Mouse (Mus musculus) lung, embryonic 16.5 days (tissue): ENCODE measurements around the gene Evx2. TPM values are rescaled to one million over a fixed set of nuclear protein-coding genes. Genes with fewer than 3 reads are reported as not detected.

Source experiments
- ATAC-seq: fragments of 200-750 bp; cut with Nextera tagmentation; 2 replicates; pipeline ENCODE4 v1.8.0; 2017; ENCODE audit warnings: low read depth, mild to moderate bottlenecking, moderate library complexity
- H3K27ac ChIP-seq: fragments of 300-500 bp; sonication (generic); 2 replicates; pipeline ENCODE4 v1.5.1; 2014; ENCODE audit warnings: mild to moderate bottlenecking, control low read depth, low read length
- H3K27me3 ChIP-seq: fragments of 300-500 bp; sonication (generic); 2 replicates; pipeline ENCODE4 v1.6.1; 2014; ENCODE audit warnings: low read depth, low read length, mixed read lengths; ENCODE audit not compliant: control insufficient read depth, insufficient read depth
- H3K36me3 ChIP-seq: fragments of 300-500 bp; sonication (generic); 2 replicates; pipeline ENCODE4 v1.6.1; 2014; ENCODE audit warnings: low read length; ENCODE audit not compliant: control insufficient read depth, insufficient read depth
- H3K4me1 ChIP-seq: fragments of 300-500 bp; sonication (generic); replicated peaks from 2 replicates; pipeline ENCODE4 v1.6.1; 2014; ENCODE audit warnings: low read length, mixed read lengths; ENCODE audit not compliant: control insufficient read depth, insufficient read depth
- H3K4me2 ChIP-seq: fragments of 300-500 bp; sonication (generic); 2 replicates; pipeline ENCODE4 v1.6.1; 2014; ENCODE audit warnings: low read depth, low read length, control low read depth
- H3K4me3 ChIP-seq: fragments of 300-500 bp; sonication (generic); 2 replicates; pipeline ENCODE4 v1.5.1; 2014; ENCODE audit warnings: mild to moderate bottlenecking, low read length, control low read depth
- H3K9ac ChIP-seq: fragments of 300-500 bp; sonication (generic); 2 replicates; pipeline ENCODE4 v1.6.1; 2014; ENCODE audit warnings: low read length, control low read depth
- H3K9me3 ChIP-seq: fragments of 300-500 bp; sonication (generic); 2 replicates; pipeline ENCODE4 v1.6.1; 2016; ENCODE audit warnings: low read length; ENCODE audit not compliant: control insufficient read depth
- WGBS: fragments of 180-500 bp; shearing (Covaris S2); extraction: QIAGEN DNeasy Blood & Tissue Kit; methylation state at CpG from one replicate; pipeline ENCODE4 v1.1.7; 2014; 5-methylcytosine and 5-hydroxymethylcytosine counted together
- polyA plus RNA-seq: library from polyadenylated mRNA; unstranded; fragments of >200 nt; fragmentation: Nextera tagmentation; extraction: Ambion mirVana; gene quantifications from 2 replicates; pipeline ENCODE4 v1.2.1, GENCODE M21; 2015

Evx2 gene
- polyA plus RNA-seq, 1 experiment from 2014 or later, result not detected

DNA sequence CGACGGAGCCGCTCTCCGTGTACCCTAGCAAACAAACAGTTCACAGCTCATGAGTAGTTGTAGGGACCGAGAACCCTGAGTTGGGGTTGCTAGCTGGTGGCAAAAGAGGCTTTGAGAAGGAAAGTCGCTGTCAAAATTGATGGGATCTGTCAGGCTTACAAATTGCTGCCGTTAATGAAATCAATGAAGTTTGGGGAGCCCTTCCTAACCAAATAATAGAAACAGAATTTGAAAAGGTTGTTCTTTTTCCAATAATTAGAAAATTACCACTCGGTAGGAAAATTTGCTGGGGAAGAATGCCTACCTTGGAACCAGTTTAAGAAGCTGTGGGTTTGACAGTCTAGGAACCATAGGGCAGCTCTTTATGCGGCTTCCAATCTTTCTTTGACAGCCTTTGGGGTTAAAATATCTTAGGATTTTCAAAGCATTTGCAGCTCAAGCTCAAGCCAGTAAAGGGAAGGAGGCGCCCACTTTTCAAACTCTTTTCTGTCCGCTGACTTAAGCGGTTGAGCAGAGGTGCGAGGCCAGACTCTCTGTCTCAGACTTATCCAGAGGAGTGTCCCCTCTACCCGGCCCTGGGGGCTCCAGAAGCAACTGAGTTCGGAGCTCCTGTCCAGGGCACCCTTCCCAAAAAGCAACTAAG, 1.2 kb downstream of the Evx2 start:
- H3K9me3 ChIP-seq, result no peaks in the 10 kb centered on the region
- no peak overlapping the region for H3K9ac ChIP-seq
- no peaks in the 10 kb centered on the region for H3K36me3 ChIP-seq
- WGBS, result 2% methylated on average over 15 of the region's 15 CpGs
- peaks cover 86% of the 10 kb centered on the region for H3K27me3 ChIP-seq
- H3K4me1 ChIP-seq, result peaks cover 5% of the 10 kb centered on the region
- H3K4me3 ChIP-seq, result no peak overlapping the region
- H3K4me2 ChIP-seq, result no peak overlapping the region
- H3K27ac ChIP-seq, result no peak overlapping the region
- ATAC-seq, result no peak

DNA sequence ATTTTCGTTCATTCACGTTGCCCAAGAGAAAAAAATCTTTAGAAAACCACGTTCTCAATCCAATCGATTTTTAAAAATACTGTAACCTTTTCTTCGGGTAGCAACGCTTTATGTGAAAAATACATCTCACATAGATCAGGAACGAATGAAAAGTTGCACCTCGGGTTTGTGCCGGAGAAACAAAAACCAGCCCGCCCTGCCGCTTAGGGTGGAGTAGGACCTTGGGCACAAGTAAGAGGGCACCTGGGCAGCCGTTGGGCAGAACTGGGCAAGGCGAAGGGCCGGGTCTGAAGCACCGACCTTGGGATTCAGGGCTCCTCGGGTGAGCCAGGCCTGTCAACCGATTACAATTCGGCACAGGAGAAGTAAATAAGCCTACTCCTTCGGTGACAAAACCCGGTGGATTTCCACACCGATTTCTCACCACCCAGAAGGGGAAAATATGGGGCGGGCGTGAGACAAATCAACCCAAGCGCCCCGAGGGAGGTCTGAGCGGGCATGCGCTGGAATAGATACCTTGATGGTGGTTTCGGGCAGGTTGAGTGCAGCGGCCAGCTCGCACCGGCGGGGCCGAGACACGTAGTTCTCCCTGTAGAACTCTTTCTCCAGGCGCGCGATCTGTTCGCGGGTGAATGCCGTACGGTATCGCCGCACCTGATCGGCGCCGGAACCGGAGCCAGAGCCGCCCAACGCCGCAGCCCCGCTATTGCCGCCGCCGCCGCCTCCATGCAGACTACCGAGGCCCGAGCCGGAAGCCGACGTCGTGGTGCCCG, 1.9 kb downstream of the Evx2 start:
- Histone ChIP-seq H3K27ac (no peak overlapping the region), H3K27me3 (peaks cover 82% of the 10 kb centered on the region), H3K9ac (no peak overlapping the region), H3K4me2 (no peak overlapping the region), H3K36me3 (no peaks in the 10 kb centered on the region), H3K9me3 (no peaks in the 10 kb centered on the region), H3K4me1 (peaks cover 5% of the 10 kb centered on the region), H3K4me3 (no peak overlapping the region)
- WGBS, result 3% methylated on average over 62 of the region's 62 CpGs
- no peak for ATAC-seq

DNA sequence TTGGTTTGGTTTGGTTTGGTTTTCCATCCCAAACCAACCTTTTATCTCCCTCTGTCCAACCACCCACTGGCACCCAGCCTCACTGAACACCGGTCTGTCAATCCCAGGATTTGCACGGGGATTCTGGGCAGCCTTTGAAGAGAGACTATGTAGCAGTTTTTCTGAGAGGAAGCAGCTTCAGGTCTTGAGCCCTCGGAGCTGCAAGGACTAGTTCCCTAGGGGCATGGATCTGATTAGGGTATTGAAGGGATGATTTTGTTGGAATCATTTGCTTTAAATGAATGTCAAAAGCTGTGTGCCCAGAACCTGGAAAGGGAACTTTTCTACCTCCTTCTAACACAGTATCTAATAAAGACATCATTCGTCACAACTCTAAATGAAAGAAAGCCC, 2.7 kb downstream of the Evx2 start:
- peaks cover 82% of the 10 kb centered on the region for H3K27me3 ChIP-seq
- no peak overlapping the region for H3K9ac ChIP-seq
- 6% methylated on average over 4 of the region's 4 CpGs for WGBS
- no peak overlapping the region for H3K4me2 ChIP-seq
- H3K4me1 ChIP-seq, result peaks cover 5% of the 10 kb centered on the region
- ATAC-seq, result no peak
- no peak overlapping the region for H3K27ac ChIP-seq
- no peaks in the 10 kb centered on the region for H3K9me3 ChIP-seq
- H3K4me3 ChIP-seq, result no peak overlapping the region
- H3K36me3 ChIP-seq, result no peaks in the 10 kb centered on the region

DNA sequence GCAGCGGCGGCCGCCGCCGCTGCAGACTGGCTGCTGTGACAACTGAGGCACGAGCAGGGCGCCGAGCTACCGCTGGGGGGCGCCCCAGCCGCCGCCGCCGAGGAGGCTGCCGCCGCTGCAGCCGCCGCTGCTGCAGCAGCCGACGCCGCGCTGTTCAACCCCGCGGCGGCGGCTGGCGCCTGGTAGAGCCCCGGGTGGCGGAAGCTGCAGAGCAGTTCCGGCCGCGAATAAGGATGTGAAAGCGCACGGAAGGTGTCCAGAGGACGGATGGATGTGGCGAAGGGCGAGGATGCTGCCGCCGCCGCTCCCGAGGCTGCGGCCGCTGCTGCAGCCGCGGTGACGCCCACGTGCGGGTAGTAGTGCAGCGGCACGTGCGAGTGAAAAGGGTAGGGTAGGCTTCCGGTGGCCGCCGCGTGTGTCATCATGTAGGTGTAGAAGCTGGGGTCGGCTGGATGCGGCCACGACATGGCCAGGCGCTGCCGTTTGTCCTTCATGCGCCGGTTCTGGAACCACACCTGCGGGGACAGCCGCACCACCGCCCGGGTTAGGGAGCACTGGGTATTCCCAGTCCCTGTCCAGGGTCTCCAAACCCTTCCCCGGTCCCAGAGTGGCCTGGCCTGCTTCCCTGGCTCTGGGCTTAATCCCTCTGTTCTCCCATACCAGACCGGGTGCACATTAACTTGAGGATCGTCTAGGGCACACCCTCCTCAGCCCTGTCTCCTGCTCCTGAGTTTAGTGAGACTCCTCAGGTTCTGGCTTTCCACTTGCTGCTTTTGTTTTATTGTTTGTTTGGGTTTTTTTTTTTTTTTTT, 3.3 kb downstream of the Evx2 start:
- peak overlapping the region; percentile 51 for H3K4me2 ChIP-seq
- H3K36me3 ChIP-seq, result no peaks in the 10 kb centered on the region
- no peak overlapping the region for H3K27ac ChIP-seq
- H3K4me3 ChIP-seq, result peak overlapping the region; percentile 39
- under 1% methylated on average over 60 of the region's 69 CpGs for WGBS
- H3K9ac ChIP-seq, result no peak overlapping the region
- no peaks in the 10 kb centered on the region for H3K9me3 ChIP-seq
- H3K4me1 ChIP-seq, result peaks cover 5% of the 10 kb centered on the region
- peaks cover 82% of the 10 kb centered on the region for H3K27me3 ChIP-seq
- ATAC-seq, result peak; percentile 31; the same call in 1 of the 2 replicates

DNA sequence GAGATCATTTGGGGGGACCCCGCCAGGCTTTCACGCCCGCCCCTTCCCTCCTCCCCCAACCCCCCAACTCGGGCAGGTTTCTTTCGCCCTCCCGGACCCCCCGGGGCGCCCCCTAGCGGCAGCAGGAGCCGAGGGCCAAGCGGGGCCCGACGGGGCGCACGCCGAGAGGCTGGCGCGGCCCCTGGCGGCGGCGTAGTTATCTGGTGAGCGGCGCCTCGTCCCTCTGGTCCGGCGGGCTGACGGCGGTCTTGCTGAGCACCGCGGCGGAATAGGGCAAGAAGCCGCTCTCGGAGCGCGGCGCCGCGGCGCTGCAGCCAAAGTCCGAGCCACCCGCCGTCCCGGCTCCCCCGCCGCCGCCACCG, 4.0 kb downstream of the Evx2 start:
- ATAC-seq, result peak; percentile 36; the same call in 1 of the 2 replicates
- WGBS, result 4% methylated on average over 20 of the region's 47 CpGs
- H3K9ac ChIP-seq, result no peak overlapping the region

DNA sequence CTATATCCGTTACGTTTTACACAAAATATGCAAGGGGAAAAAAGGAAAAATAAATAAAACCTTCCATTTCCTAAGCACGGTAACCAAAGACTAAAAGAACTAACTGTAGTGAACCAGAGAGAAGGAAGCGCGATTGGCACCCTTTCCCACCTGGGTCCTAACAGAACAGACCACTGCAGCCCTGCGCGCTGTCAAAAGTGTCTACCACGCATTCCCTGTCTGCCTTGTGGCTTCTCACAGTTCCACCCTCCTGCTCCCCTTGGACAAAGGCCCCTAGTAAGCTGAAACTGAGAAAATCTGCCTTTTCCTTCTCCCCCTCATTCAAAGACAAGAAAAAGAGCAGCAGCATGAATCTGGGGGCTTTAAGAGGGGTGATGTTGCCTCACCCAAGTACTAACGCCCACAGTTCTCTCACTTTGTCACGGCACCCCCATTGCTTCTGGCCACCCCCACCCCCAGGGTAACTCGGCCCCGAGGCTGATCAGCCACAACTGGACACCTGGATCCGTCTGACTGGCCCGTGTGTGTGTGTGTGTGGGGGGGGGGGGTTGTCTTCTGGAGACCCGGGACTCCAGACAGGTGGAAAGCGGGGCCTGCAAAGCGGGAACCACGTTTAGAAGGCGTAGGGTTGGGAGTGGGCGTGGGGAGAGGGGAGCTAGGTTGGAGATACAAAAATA, 4.5 kb downstream of the Evx2 start:
- H3K9me3 ChIP-seq, result no peaks in the 10 kb centered on the region
- peak; percentile 17; the same call in 1 of the 2 replicates for ATAC-seq
- WGBS, result 6% methylated on average over 20 of the region's 20 CpGs
- H3K36me3 ChIP-seq, result no peaks in the 10 kb centered on the region
- H3K27ac ChIP-seq, result no peak overlapping the region
- peaks cover 82% of the 10 kb centered on the region for H3K27me3 ChIP-seq
- no peak overlapping the region for H3K9ac ChIP-seq
- peaks cover 5% of the 10 kb centered on the region for H3K4me1 ChIP-seq
- no peak overlapping the region for H3K4me2 ChIP-seq
- no peak overlapping the region; the same call in 1 of the 2 replicates for H3K4me3 ChIP-seq

More for the DNA sequence above, 4.0 kb downstream of the Evx2 start:
- peak overlapping the region; percentile 39 for H3K4me3 ChIP-seq
- H3K36me3 ChIP-seq, result no peaks in the 10 kb centered on the region
- H3K27ac ChIP-seq, result no peak overlapping the region
- peak overlapping the region; percentile 51 for H3K4me2 ChIP-seq
- no peaks in the 10 kb centered on the region for H3K9me3 ChIP-seq
- H3K27me3 ChIP-seq, result peaks cover 82% of the 10 kb centered on the region
- H3K4me1 ChIP-seq, result peaks cover 5% of the 10 kb centered on the region

DNA sequence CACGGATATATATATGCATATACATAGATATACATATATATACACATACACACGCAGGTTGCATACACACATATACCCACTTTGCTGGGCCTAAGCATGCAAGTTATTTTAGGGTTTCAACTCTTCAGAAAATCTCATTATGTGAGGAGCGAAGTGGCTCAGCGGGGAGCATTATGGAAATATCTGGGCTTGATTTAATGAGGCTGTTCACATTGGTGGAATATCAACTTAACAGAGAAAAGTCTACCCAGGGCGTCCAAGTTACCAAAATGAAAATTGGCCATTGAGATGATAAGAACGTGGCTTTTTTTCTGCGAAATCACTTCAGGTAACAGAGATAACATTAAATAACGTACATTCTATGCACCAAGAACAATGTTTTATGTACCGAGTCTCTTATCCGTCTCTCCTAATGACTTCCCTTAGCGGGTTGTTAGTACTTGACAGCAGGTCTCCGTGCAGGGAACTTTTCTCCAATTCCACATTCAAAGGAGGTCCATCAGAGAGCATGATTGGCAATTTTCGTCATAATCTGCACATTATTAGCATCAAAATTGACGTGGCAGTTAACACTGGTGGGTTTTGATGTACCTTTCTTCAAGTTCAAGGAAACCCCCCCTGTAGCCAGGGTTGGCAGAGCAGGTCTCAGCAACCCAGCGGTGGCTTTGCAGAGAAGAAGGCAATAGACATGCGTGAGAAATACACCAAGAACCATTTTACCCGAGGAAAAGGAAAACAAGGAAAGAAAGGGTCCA, 5.4 kb downstream of the Evx2 start:
- peaks cover 5% of the 10 kb centered on the region for H3K4me1 ChIP-seq
- H3K4me2 ChIP-seq, result no peak overlapping the region
- H3K36me3 ChIP-seq, result no peaks in the 10 kb centered on the region
- no peak overlapping the region for H3K27ac ChIP-seq
- 15% methylated on average over 17 of the region's 17 CpGs for WGBS
- no peak overlapping the region for H3K4me3 ChIP-seq
- H3K9me3 ChIP-seq, result no peaks in the 10 kb centered on the region
- H3K27me3 ChIP-seq, result peaks cover 82% of the 10 kb centered on the region
- no peak overlapping the region for H3K9ac ChIP-seq
- ATAC-seq, result no peak

DNA sequence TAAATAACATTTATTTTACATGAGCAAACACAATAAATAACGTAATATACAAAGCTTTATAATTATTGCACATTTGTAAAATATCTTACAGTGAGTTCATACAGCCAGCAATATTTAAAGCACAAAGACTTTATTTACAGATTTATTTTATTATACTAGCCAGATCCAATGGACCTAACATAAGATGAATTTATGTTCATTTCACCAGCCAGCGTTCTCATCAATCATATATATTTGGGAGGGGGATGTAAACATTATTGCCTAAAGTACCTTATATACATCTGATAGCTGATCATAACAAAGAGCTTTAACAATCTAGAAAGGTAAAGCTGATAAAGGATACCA, 6.4 kb downstream of the Evx2 start:
- Histone ChIP-seq H3K9me3 (no peaks in the 10 kb centered on the region), H3K9ac (no peak overlapping the region), H3K27me3 (peaks cover 87% of the 10 kb centered on the region), H3K4me2 (no peak overlapping the region), H3K27ac (no peak overlapping the region), H3K4me1 (peaks cover 5% of the 10 kb centered on the region), H3K36me3 (no peaks in the 10 kb centered on the region), H3K4me3 (no peak overlapping the region)
- 37% methylated on average over 2 of the region's 2 CpGs for WGBS
- no peak for ATAC-seq
